Mouse (Mus musculus) right cerebral cortex, adult 18-20 months (tissue): ENCODE measurements at regions not wholly inside any gene's neighbourhood (a gene's known extent, or its start where the extent isn't known, plus 50 kb on each side); places are given as distances from the start of the nearest gene placed in this dataset.
A peak's percentile ranks its signal among the peaks of the same experiment; 100 is the strongest.

ENCODE experiments used
- DNase-seq: peaks from one replicate; pipeline ENCODE4 v3.0.0; 2022; ENCODE audit warnings: mixed read lengths

GRCm38 (mm10) chr15:18360256-18360655 is 458.5 kb upstream of the Cdh10 start:
- no peak for DNase-seq

GRCm38 (mm10) chr15:18399724-18400123 is 419.0 kb upstream of the Cdh10 start:
- no peak for DNase-seq

- DNase-seq = no peak
Measured at GRCm38 (mm10) chr15:18400257-18400846, 418.4 kb upstream of the Cdh10 start.

GRCm38 (mm10) chr15:18432705-18433104 is 386.0 kb upstream of the Cdh10 start:
- peak; percentile 4 for DNase-seq

GRCm38 (mm10) chr15:18453801-18454200 is 364.9 kb upstream of the Cdh10 start:
- DNase-seq = no peak

GRCm38 (mm10) chr15:18482385-18482784 is 336.4 kb upstream of the Cdh10 start:
- no peak for DNase-seq

- DNase-seq = peak; percentile 2
Measured at GRCm38 (mm10) chr15:18511606-18512005, 307.1 kb upstream of the Cdh10 start.

GRCm38 (mm10) chr15:18517701-18518100 is 301.0 kb upstream of the Cdh10 start:
- DNase-seq = no peak

GRCm38 (mm10) chr15:18556457-18556856 is 262.3 kb upstream of the Cdh10 start:
- DNase-seq = no peak
